12 mouse cellular contexts compared by ENCODE assay signal in the genomic region with DNA sequence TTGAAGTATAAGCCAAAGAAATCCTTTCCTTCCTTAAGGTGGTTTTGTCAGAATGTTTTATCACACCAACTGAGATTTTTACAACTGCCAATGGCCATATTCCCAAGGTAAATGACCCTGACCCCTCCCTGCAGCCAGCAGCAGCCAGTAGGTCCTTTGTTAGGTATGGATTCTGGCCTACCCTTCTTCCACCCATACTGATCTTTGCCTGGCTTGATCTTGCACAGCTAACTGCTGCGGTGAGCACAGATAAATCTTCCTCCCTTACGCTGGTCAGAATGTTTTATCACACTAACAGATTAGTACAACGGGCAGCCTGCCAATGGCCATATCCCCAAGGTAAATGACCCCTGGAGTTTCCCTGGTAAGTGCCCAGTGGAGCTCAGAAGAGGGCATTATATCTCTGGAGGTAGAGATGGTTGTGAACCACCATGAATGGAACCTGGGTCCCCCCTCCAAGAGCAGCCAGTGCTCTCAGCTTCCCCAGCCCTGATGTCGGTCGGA.
"Had no signal": no experiment of that assay in that cellular context is flagged by ENCODE, and none has a peak within 500 bp of the region (broad histone marks: within the 10 kb centered on the region; RNA-seq: fewer than 3 reads in every experiment).

No protein-coding gene starts in this region.

- H3K4me3 ChIP-seq: layer of hippocampus, adult 2 months; limb, embryonic 12.5 days; midbrain, embryonic 10.5 days; myocyte; neural tube, embryonic 15.5 days had no signal

- H3K27me3 ChIP-seq: limb, embryonic 12.5 days; neural tube, embryonic 15.5 days had no signal

- H3K9ac ChIP-seq: limb, embryonic 12.5 days; neural tube, embryonic 15.5 days had no signal

- H3K27ac ChIP-seq: kidney, postnatal 0 days; layer of hippocampus, adult 2 months; limb, embryonic 12.5 days; midbrain, embryonic 10.5 days; neural tube, embryonic 15.5 days; stomach, postnatal 0 days had no signal

- H3K9me3 ChIP-seq: midbrain, embryonic 10.5 days; neural tube, embryonic 15.5 days had no signal

- DNase-seq: lung, postnatal 4 days; midbrain, embryonic 14.5 days; right cerebral cortex, adult 18-20 months; right cerebral cortex, postnatal 25 days; thymus, postnatal 14 days had no signal

- H3K4me2 ChIP-seq: limb, embryonic 12.5 days; neural tube, embryonic 15.5 days had no signal
